Mouse (Mus musculus): ENCODE measurements around the gene Ccl21b.
"Not testable (repeated sequence)": the region's sequence is repeated elsewhere in the genome, so short reads cannot be mapped to it uniquely, and the experiment has no call there.

Ccl21b gene

GRCm38 (mm10) chr4:42255467-42255866 is at the start of gene Ccl21b:
TSS of gene Ccl21b (plus strand) at chr4:42255767.
- not testable (repeated sequence) for DNase-seq

- not testable (repeated sequence) for DNase-seq
Measured at GRCm38 (mm10) chr4:42240339-42240738, 15.2 kb upstream of the Ccl21b start, which contains the start of gene Gm10600. TSS of gene Gm10600 (plus strand) at chr4:42240639.

- not testable (repeated sequence) for DNase-seq
Measured at GRCm38 (mm10) chr4:42293967-42294366, 38.4 kb downstream of the Ccl21b start, which contains the start of gene Gm21953. TSS of gene Gm21953 (plus strand) at chr4:42294267.

Measured in lung, adult 18-20 months (tissue).